Comparison of ENCODE assay signal across 9 mouse cellular contexts in the genomic region with DNA sequence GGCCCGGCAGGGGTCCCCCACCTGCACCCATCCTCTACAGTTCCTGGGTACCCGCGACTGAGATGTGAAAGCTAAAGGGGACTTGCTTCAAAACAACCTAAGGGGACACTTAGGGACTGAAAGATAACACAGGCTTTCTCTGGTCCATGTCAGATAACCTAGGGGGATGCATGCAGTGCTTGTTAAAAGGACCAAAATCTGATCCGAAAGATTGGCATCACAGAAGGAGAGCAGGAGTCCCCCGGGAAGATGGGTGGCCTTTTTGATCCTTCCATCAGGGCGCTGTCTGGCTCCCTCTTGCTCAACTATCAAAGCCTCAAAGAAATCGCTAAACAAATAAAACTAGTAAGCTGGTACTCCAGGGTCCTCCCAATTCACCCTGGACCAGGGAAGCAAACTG. TPM values are rescaled to one million over a fixed set of nuclear protein-coding genes. Genes with fewer than 3 reads are reported as not detected.
DNase-seq lines count a peak whose midpoint lies in the region; ATAC-seq and TF ChIP-seq lines count a peak whose summit lies in the region.
"Had no signal": no experiment of that assay in that cellular context is flagged by ENCODE, and none has a peak within 500 bp of the region (broad histone marks: within the 10 kb centered on the region; RNA-seq: fewer than 3 reads in every experiment).

No protein-coding gene starts in this region.

- peak overlapping the region; percentile 54 for H3K4me3 ChIP-seq in heart, embryonic 15.5 days
- peak overlapping the region; percentile 54 for H3K4me3 ChIP-seq in embryonic facial prominence, embryonic 12.5 days
- H3K4me3 ChIP-seq in hindbrain, postnatal 0 days (ENCODE audit: low read length) = peak overlapping the region; percentile 68
- H3K4me3 ChIP-seq in midbrain, embryonic 15.5 days = peak overlapping the region; percentile 79

- DNase-seq in heart, postnatal 4 days = no peak
- DNase-seq in hindbrain, postnatal 0 days (ENCODE audit: low spot score) = no peak
- no peak for DNase-seq in spleen, postnatal 4 days (ENCODE audit: low spot score in 2 of 2)
- no peak for DNase-seq in ovary, postnatal 14 days (ENCODE audit: low spot score)
- no peak for DNase-seq in kidney, adult 8-10 months

- H3K4me1 ChIP-seq in heart, embryonic 15.5 days (replicated peaks) = peaks cover 28% of the 10 kb centered on the region
- H3K4me1 ChIP-seq in embryonic facial prominence, embryonic 12.5 days = 0 out of 2 replicates have a peak, but pooled peaks cover 15% of the 10 kb centered on the region
- 0 out of 2 replicates have a peak, but pooled peaks cover 5% of the 10 kb centered on the region for H3K4me1 ChIP-seq in hindbrain, postnatal 0 days (ENCODE audit: insufficient read depth, low read length)
- H3K4me1 ChIP-seq in midbrain, embryonic 15.5 days = peaks cover 33% of the 10 kb centered on the region

- peaks cover 59% of the 10 kb centered on the region for H3K27me3 ChIP-seq in heart, embryonic 15.5 days
- peaks cover 51% of the 10 kb centered on the region for H3K27me3 ChIP-seq in embryonic facial prominence, embryonic 12.5 days
- peaks cover 17% of the 10 kb centered on the region; the same call in 1 of the 2 replicates for H3K27me3 ChIP-seq in hindbrain, postnatal 0 days (ENCODE audit: insufficient read depth, low read length)
- peaks cover 42% of the 10 kb centered on the region for H3K27me3 ChIP-seq in midbrain, embryonic 15.5 days (replicated peaks)

- H3K27ac ChIP-seq in heart, embryonic 15.5 days = no peak overlapping the region
- H3K27ac ChIP-seq in embryonic facial prominence, embryonic 12.5 days = no peak overlapping the region
- H3K27ac ChIP-seq in hindbrain, postnatal 0 days = no peak overlapping the region
- H3K27ac ChIP-seq in midbrain, embryonic 15.5 days = no peak overlapping the region

- H3K9me3 ChIP-seq in heart, embryonic 15.5 days (replicated peaks) = no peaks in the 10 kb centered on the region
- no peaks in the 10 kb centered on the region for H3K9me3 ChIP-seq in embryonic facial prominence, embryonic 12.5 days
- no peaks in the 10 kb centered on the region for H3K9me3 ChIP-seq in hindbrain, postnatal 0 days (ENCODE audit: low read length)
- no peaks in the 10 kb centered on the region for H3K9me3 ChIP-seq in midbrain, embryonic 15.5 days

- H3K36me3 ChIP-seq in heart, embryonic 15.5 days = no peaks in the 10 kb centered on the region
- no peaks in the 10 kb centered on the region for H3K36me3 ChIP-seq in embryonic facial prominence, embryonic 12.5 days
- no peaks in the 10 kb centered on the region for H3K36me3 ChIP-seq in hindbrain, postnatal 0 days (ENCODE audit: insufficient read depth, low read length)
- H3K36me3 ChIP-seq in midbrain, embryonic 15.5 days (replicated peaks) = no peaks in the 10 kb centered on the region

- H3K9ac ChIP-seq in heart, embryonic 15.5 days = no peak overlapping the region
- H3K9ac ChIP-seq in embryonic facial prominence, embryonic 12.5 days = peak overlapping the region; percentile 12
- H3K9ac ChIP-seq in hindbrain, postnatal 0 days (replicated peaks; ENCODE audit: low read length) = peak overlapping the region; percentile 49
- peak overlapping the region; percentile 56 for H3K9ac ChIP-seq in midbrain, embryonic 15.5 days

- 1% methylated on average over 7 of the region's 7 CpGs for WGBS in heart, embryonic 15.5 days
- under 1% methylated on average over 7 of the region's 7 CpGs for WGBS in embryonic facial prominence, embryonic 12.5 days
- under 1% methylated on average over 7 of the region's 7 CpGs for WGBS in hindbrain, postnatal 0 days
- 2% methylated on average over 7 of the region's 7 CpGs for WGBS in midbrain, embryonic 15.5 days

- TF ChIP-seq CTCF in hindbrain, postnatal 0 days (IDR thresholded peaks at IDR 0.05; ENCODE audit: low read depth) = no peak

- peak overlapping the region; percentile 94 for H3K4me2 ChIP-seq in heart, embryonic 15.5 days
- H3K4me2 ChIP-seq in embryonic facial prominence, embryonic 12.5 days (replicated peaks) = peak overlapping the region; percentile 88
- peak overlapping the region; percentile 100 for H3K4me2 ChIP-seq in hindbrain, postnatal 0 days (ENCODE audit: low read depth, low read length)
- peak overlapping the region; percentile 99 for H3K4me2 ChIP-seq in midbrain, embryonic 15.5 days

- no peak for ATAC-seq in heart, embryonic 15.5 days (replicated peaks; ENCODE audit: insufficient number of reproducible peaks, insufficient read depth, low FRiP score, low read depth)
- ATAC-seq in embryonic facial prominence, embryonic 12.5 days (ENCODE audit: insufficient number of reproducible peaks, insufficient read depth, low FRiP score, low TSS enrichment) = no peak
- ATAC-seq in hindbrain, postnatal 0 days = no peak
- no peak for ATAC-seq in midbrain, embryonic 15.5 days (replicated peaks)

RNA-seq across cellular contexts. Expression of a gene that starts 0.4 kb away (rescaled TPM):
- 0.31 and 1.1 TPM in 2 replicates for polyA plus RNA-seq in heart, embryonic 15.5 days (2015; fragmentation: Nextera tagmentation; extraction: Ambion mirVana)
- total RNA-seq in heart, postnatal 4 days (2021) = under 1 TPM; 0.09 to 0.26 TPM
- 22.1 and 32.7 TPM in 2 replicates for polyA plus RNA-seq in embryonic facial prominence, embryonic 12.5 days (2016; fragmentation: Nextera tagmentation; extraction: Ambion mirVana)
- total RNA-seq in hindbrain, postnatal 0 days (2014; rRNA removed) = 2.3 and 3.3 TPM in 2 replicates
- 2.6 and 3.0 TPM in 2 replicates for polyA plus RNA-seq in hindbrain, postnatal 0 days (2015; fragmentation: Nextera tagmentation; extraction: Ambion mirVana)
- 1.6 and 2.0 TPM in 2 replicates for polyA plus RNA-seq in midbrain, embryonic 15.5 days (2015; fragmentation: Nextera tagmentation; extraction: Ambion mirVana)
- total RNA-seq: MEL had no signal

RNA-seq across cellular contexts. Expression of a gene that starts 18.2 kb away (rescaled TPM):
- polyA plus RNA-seq in heart, embryonic 15.5 days (2015; fragmentation: Nextera tagmentation; extraction: Ambion mirVana) = not detected in 2 replicates
- not detected for total RNA-seq in heart, postnatal 4 days (2021)
- 0.31 and 0.32 TPM in 2 replicates for polyA plus RNA-seq in embryonic facial prominence, embryonic 12.5 days (2016; fragmentation: Nextera tagmentation; extraction: Ambion mirVana)
- 1.3 TPM in 1 of 2 replicates, not detected in the other for total RNA-seq in hindbrain, postnatal 0 days (2014; rRNA removed)
- 4.0 and 5.0 TPM in 2 replicates for polyA plus RNA-seq in hindbrain, postnatal 0 days (2015; fragmentation: Nextera tagmentation; extraction: Ambion mirVana)
- polyA plus RNA-seq in midbrain, embryonic 15.5 days (2015; fragmentation: Nextera tagmentation; extraction: Ambion mirVana) = 0.64 and 0.67 TPM in 2 replicates
